Mouse (Mus musculus): ENCODE results near the gene Tbc1d8. TPM values are rescaled to one million over a fixed set of nuclear protein-coding genes. Genes with fewer than 3 reads are reported as not detected.

Gene Tbc1d8
- total RNA-seq, 2 experiments from 2014 or later = 5.6 to 6.3 TPM

DNA sequence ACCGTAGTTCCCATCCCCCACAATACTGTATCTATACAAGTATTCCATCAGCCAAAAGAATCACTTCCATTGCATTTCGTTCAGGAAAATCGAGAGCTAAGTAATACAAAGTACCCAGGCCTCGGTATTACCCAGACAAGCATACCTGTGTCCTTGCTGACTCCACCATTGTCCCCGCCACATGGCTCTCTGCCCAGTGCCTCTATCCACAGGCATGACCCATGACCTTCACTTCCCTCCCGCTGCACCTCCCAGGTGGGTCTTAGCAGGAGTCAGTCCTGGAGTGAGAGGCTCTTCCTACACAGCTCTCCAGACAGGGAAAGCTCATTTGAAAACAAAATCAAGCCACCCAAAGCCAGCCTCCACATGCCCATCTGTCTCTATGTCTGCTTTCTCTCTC is 70.4 kb downstream of the Tbc1d8 start:
- DNase-seq (ENCODE audit: low spot score) = no peak
- intact Hi-C loops (cut with DNase I) = no loop called here

DNA sequence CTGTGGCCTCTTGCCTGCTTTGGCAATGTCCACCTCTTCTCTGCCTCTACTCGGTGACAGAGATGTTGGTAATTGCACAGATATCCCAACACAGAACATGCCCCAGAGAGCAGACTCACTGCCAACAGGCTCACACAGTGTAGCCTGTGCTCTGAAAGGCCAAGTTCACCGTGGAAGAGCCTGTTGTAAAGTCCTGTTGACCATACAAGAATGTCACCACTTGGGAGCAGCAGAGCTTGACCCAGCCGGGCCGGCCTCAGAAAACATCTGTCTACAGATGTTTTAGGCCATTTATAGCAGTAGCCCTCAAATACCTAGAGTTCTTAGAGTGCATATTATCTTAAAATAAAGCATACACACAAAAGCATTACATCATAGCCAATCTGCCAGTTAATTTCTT is 71.4 kb downstream of the Tbc1d8 start:
- intact Hi-C loops (cut with DNase I) = no loop called here
- DNase-seq (ENCODE audit: low spot score) = no peak

- no peak for DNase-seq (ENCODE audit: low spot score)
- intact Hi-C loops (cut with DNase I) = no loop called here
These were observed 78.4 kb downstream of the Tbc1d8 start for GRCm38 (mm10) chr1:39400173-39400572.

DNA sequence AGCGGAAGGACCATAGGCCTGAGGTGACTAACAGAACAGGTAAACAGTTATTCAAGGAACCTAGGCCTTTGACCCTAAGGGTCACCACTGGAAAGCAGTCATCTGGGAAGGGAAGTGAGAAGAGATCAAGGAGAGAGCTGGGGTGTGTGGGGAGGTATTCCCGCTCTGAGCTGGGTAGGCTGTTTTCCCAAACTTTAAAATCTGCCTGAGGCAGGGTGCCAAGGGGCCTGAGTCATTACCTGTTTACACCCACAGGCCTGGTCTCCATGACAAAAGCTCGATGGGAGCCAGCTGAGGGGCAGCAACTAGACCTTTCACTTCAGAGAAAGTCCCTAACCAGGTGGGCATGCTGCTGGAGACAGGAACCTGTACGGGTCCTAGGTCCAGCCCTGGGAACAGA is 79.3 kb downstream of the Tbc1d8 start:
- intact Hi-C loops (cut with DNase I) = no loop called here
- peak; percentile 43 for DNase-seq (ENCODE audit: low spot score)

- no peak for DNase-seq (ENCODE audit: low spot score)
- intact Hi-C loops (cut with DNase I) = no loop called here
These were observed 80.3 kb downstream of the Tbc1d8 start for GRCm38 (mm10) chr1:39398284-39398683.

DNA sequence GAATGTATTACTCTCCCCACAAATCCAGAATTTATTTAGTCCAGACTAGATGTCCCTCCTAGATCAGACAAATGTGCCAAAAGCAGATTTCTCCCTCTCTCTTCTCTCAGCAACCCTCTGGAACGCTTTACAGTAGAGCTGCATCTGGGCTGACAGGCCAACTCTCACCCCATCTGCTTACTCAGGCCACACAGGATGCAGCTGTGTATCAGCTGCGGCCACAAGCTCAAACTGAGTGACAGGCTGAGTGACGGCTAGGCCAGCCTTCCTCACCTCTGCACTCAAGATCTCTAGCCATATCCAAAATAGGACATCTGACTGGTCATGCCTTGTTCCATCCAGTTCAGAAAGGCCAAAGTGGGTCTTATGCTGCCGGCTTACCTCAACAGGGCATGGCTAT is 82.2 kb downstream of the Tbc1d8 start:
- DNase-seq (ENCODE audit: low spot score) = no peak
- intact Hi-C loops (cut with DNase I) = no loop called here

- no peak for DNase-seq (ENCODE audit: low spot score)
- intact Hi-C loops (cut with DNase I) = loop anchor here (5.0 kb wide), 1 partner anchor 113 kb away; no protein-coding TSS in a partner anchor
These were observed 83.9 kb downstream of the Tbc1d8 start for GRCm38 (mm10) chr1:39394650-39395049.

DNA sequence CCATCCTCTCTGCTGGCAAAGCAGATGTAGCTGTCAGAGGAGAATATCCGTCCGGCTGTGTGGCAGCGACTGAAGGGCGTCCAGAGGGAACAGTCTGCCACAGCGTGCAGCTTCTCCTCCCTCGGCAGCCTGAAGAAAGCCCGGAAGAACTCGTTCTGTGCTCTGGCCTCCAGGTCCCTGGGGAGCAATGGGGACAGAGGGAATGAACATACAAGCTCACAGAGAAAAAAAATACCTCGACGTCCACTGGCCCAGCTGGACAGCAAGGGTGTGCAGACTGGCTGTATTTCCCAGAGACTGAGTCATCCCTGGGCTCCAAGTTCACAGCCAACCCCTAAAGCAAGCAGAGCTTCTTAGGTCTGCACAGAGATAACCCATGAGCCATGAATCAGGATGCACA is 84.5 kb downstream of the Tbc1d8 start:
- DNase-seq (ENCODE audit: low spot score) = peak; percentile 45
- intact Hi-C loops (cut with DNase I) = loop anchor here (5.0 kb wide), 1 partner anchor 113 kb away; no protein-coding TSS in a partner anchor

DNA sequence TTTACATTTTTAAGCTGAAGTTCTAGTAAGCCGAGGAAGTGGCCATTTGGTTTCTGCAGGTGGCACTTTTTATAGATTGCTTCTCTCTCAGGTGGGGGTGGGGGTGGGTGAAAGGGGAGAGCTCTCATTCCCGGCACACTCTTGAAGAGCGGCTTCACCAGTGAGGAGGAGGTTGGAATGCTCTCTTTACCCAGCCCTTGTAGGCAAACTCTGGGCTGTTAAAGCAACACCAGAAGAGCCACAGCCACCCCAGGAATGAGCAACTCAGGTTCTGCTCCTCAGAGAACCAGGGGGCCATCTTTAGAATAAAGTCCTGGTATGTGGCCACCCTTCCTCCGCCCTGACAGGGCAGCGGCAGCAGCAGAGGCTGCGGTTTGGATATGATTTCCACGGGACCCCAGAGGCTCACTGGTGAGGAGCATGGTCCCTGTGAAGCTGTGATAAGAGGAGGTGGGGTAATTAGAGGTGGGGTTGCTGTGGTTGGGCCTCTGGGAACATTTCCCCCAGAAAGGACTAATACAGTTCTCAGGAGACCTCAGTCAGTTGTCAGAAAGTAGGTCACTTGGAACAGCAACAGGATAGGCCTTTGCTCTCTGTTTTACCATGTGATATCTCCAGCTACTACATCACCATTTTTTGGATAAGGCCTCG is 85.2 kb downstream of the Tbc1d8 start:
- no peak for DNase-seq (ENCODE audit: low spot score)

DNA sequence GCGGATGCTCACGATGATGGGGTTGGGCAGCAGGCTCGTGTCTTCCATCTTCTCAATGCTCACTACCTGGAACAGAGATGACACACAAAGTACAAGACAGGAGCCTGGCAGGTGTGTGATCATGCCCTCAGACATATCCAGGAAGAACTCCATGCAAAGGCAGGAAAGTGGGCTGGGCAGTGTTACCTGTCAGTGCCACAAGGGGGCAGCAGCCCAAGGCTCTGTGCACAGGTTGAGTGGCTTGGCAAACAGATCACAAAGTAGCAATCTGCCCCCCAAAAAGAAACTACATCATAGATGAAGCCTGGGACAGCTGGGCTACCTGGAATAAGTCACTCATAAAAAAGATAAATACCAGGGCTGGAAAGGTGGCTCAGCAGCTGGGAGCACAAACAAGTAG is 86.4 kb downstream of the Tbc1d8 start:
- intact Hi-C loops (cut with DNase I) = loop anchor here (2.0 to 5.0 kb wide), 2 partner anchors 115 to 131 kb away; no protein-coding TSS in a partner anchor
- peak; percentile 50 for DNase-seq (ENCODE audit: low spot score)

More for the DNA sequence above, 85.2 kb downstream of the Tbc1d8 start:
- intact Hi-C loops (cut with DNase I) = loop anchor here (2.0 to 5.0 kb wide), 2 partner anchors 114 to 129 kb away; no protein-coding TSS in a partner anchor

DNA sequence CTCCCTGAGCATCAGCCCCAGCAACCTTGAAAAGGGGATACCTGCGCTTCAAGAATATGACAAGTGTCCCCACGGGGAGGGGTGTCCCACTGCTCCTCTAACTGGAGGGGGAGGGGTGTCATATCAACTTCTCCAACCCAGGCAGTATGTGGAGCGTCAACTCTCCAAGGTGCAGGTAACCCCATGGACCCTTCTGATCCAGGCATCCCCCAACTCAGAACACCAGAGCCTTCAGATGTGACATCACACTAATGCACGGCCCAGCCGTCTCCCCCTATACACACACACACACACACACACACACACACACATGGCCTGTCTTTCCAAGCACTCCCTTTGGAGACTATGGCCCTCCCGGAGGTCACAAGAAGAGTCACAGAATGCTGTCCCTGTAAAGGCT is 86.9 kb downstream of the Tbc1d8 start:
- no peak for DNase-seq (ENCODE audit: low spot score)
- intact Hi-C loops (cut with DNase I) = loop anchor here (2.0 to 5.0 kb wide), 2 partner anchors 116 to 131 kb away; no protein-coding TSS in a partner anchor

- intact Hi-C loops (cut with DNase I) = no loop called here
- no peak for DNase-seq (ENCODE audit: low spot score)
These were observed 89.2 kb downstream of the Tbc1d8 start for GRCm38 (mm10) chr1:39389338-39389737.

DNA sequence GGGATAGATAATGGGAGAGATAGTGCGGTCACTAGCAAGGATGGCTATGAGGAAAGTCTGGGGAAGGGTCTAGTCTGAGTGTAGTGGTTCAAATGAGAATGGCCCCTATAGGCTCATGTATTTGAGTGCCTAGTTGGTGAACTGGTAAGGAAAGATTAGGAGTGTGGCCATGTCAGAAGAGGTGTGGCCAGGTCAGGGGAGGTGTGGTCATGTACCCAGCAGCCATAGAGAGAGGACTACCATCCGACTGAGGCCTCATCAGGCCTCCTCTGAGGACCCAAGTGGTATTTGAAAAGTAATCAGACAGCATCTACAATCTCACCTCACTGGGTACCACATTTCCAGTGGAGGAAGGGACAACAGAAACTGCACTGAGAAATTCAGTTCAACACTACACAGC is 90.4 kb downstream of the Tbc1d8 start:
- intact Hi-C loops (cut with DNase I) = no loop called here
- DNase-seq (ENCODE audit: low spot score) = no peak

DNA sequence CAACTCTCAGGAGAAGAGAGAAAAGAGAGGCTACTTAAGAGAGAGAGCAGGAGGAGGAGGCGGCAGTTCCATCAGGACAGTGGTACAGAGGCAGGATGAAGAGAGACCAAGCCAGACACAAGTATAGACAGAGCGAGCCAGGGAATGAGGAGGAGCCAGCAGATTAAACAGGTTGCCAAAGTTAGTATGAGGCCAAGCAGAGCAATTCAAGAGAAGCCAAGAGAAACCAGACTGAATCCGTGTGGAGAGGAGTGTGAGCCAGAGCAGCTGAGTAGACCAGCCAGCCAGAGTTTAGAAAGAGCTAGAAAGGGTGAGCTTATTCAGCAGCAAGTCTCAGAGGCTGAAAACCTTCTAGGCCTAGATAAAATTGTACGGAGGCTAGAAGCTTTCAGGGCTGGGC is 91.1 kb downstream of the Tbc1d8 start:
- intact Hi-C loops (cut with DNase I) = no loop called here
- peak; percentile 50 for DNase-seq (ENCODE audit: low spot score)

DNA sequence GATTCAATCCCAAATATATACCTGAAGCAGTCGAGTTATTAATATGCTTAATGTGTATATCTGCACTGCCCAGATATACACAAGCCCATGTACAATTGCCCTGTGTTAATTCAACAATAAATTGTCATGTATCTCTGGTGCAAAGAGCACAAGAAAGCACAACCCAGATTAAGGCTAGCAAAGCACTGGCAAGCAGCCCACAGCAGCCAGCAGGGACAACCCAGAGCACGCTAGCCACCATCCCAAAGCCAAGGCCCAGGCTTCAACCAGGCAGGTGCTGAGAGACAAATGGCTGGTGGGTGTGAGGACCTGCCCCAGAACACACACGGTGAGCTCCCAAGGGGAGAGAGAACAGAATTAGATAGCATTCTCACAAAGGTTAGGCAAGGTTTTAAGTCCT is 92.1 kb downstream of the Tbc1d8 start:
- no peak for DNase-seq (ENCODE audit: low spot score)
- intact Hi-C loops (cut with DNase I) = no loop called here

DNA sequence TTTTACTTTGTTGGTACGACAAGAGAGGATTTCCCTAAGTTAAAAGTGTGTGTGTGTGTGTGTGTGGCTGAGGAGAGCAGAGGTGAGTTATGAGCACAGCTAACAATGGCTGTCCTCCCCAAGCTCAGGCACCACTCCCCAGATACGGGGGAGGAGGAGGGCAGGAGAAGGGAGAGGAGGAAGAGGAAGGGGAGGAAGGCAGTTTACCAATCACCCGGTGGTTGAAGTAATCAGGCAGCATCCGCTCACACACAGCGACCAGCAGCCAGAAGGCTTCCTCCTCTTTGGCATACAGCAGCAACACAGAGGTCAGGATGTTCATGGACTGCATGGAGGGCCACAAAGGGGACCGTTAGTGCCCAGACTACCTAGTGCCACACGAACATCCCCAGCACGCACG is 93.6 kb downstream of the Tbc1d8 start:
- no peak for DNase-seq (ENCODE audit: low spot score)
- intact Hi-C loops (cut with DNase I) = no loop called here

DNA sequence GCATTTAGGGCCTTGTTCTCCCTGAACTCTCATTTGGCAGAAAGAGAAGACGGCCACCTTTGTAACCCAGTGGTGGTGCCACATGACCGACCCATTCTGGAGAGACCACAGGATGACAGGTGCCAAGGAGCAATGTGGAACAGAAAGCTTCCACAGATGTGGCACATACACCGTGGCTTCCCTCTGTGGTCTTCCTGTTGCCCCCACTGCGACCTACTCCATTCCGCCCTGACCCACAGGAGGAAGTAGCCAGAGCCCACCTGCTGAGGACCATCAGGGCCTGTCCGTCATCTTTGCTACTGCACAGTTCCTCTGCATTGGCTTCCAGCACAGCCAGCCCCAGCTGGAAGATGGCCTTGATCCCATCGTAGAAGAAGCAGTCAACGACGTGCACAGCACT is 97.5 kb downstream of the Tbc1d8 start:
- intact Hi-C loops (cut with DNase I) = no loop called here
- no peak for DNase-seq (ENCODE audit: low spot score)

DNA sequence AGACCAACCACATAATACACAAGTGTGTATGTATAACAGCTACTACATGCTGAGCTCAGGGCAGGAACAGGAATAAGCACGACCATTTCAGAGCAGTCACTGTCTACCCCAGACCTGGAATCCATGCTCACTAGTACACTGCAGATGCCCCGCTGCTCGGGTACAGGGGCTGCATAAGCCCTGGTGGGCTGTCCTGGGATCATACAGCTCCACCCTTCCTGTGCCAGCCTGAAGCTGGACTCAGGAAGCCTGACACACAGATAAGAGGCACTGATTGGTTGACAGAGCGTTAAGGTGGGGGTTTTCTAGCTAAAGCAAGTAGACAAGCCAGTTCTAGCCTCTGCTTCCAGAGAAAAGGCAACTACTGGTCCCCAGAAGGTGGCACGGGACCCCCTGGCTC is 99.5 kb downstream of the Tbc1d8 start:
- intact Hi-C loops (cut with DNase I) = no loop called here

GRCm38 (mm10) chr1:39378540-39378939 is 100.0 kb downstream of the Tbc1d8 start:
- no peak for DNase-seq (ENCODE audit: low spot score)
- intact Hi-C loops (cut with DNase I) = no loop called here

More for the DNA sequence above, 99.5 kb downstream of the Tbc1d8 start:
- no peak for DNase-seq (ENCODE audit: low spot score)

GRCm38 (mm10) chr1:39376726-39377240 is 101.8 kb downstream of the Tbc1d8 start:
- intact Hi-C loops (cut with DNase I) = no loop called here
- DNase-seq (ENCODE audit: low spot score) = no peak

GRCm38 (mm10) chr1:39376121-39376520 is 102.4 kb downstream of the Tbc1d8 start:
- no peak for DNase-seq (ENCODE audit: low spot score)
- intact Hi-C loops (cut with DNase I) = no loop called here

Data from heart, postnatal 25 days (tissue).